Mouse (Mus musculus) 3134 (cell line): ENCODE results near the gene Grik5.

Experiments
- DNase-seq: peaks from one replicate; pipeline ENCODE4 v3.0.0-alpha.2; 2011; ENCODE audit warnings: low spot score; ENCODE audit not compliant: insufficient read length; ENCODE audit errors: extremely low read depth

The Grik5 gene

GRCm38 (mm10) chr7:24993081-24993480 is 79.1 kb downstream of the Grik5 start:
- DNase-seq, result peak; percentile 75

GRCm38 (mm10) chr7:24990478-24990877 is 81.7 kb downstream of the Grik5 start:
- DNase-seq, result no peak

GRCm38 (mm10) chr7:24987941-24988340 is 84.2 kb downstream of the Grik5 start:
- peak; percentile 64 for DNase-seq

DNA sequence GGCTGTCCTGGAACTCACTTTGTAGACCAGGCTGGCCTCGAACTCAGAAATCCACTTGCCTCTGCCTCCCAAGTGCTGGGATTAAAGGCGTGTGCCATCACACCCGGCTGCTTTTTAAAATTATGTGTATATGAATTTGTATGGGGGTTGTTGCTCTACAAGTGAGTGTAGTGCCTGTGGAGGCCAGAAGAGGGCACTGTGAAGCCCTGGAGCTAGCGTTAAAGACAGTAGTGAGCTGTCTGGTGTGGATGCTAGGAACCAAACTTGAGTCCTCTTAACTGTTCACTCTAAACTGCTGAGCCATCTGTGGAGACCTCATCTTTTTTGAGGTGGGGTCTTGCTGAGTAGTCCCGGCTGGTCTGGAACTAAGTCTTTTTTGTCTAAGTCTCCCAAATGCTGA is 86.3 kb downstream of the Grik5 start:
- DNase-seq, result no peak

- no peak for DNase-seq
Observed at GRCm38 (mm10) chr7:24984307-24984706, 87.8 kb downstream of the Grik5 start.

DNA sequence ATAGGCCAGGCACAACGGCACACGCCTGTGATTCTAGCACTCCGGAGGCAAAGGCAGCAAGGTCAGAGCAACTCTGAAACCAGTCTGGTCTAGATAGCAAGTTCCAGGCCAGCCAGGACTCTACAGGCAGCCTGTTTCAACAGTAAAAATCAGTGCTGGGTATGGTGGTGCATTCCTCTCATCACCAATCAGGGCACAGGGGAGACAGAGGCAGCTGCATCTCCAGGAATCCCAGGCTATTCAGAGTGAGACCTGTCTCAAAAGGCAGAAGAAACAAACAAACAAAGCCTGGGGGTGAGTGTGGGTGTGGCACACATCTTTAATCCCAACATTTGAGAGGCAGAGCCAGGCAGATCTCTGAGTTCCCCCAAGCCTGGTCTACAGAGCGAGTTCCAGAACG is 88.8 kb downstream of the Grik5 start:
- DNase-seq, result no peak

- DNase-seq, result no peak
Observed at GRCm38 (mm10) chr7:24980439-24980838, 91.7 kb downstream of the Grik5 start.

DNA sequence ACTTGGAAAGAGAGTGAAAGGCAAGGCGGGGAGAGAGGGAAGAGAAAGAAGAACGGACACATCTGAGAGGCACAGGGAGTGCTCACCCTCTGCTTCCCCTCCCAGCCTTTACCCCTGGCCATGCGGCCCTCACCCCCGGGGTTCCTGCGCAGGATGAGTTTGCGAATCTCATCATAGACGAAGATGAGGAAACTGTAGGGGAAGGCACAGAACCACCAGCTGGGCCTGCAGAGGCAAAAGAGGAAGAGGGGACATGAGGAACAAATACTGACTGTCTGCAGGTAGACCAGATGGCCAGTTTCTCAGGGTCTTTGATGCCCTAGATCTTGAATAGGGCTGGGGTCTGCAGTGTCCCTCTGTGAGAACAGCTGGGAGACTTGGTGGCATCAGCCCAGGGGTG is 93.4 kb downstream of the Grik5 start:
- DNase-seq, result no peak

DNA sequence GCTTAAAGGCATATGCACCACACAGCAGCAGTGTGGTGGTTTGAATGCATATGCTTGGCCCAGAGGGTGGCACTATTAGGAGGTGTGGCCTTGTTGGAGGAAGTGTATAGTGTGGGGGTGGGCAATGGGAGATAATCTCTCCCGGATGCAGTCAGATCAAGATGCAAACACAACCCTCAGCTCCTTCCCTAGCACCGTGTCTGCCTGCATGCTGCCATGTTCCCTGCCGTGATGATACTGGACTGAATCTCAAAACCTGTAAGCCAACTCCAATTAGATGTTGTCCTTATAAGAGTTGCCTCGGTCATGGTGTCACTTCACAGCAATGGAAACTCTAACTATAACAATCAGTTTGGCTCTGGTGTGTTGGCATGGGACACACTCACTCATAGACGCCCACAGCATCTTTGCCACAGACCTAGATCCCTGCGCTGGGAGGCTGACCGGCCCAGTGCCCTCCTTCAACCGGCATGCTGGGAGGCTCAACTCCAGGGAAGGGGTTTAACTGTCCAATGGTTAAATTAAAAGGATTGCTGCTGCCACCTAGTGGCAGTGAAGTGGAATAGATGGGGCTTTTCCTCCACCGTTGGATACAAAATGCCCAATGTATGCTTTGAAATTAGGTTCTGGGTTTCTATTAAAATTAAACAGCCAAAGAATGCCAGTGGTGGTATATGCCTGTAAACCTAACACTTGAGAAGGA is 97.1 kb downstream of the Grik5 start:
- peak; percentile 39 for DNase-seq

GRCm38 (mm10) chr7:24973902-24974301 is 98.2 kb downstream of the Grik5 start:
- DNase-seq, result no peak

DNA sequence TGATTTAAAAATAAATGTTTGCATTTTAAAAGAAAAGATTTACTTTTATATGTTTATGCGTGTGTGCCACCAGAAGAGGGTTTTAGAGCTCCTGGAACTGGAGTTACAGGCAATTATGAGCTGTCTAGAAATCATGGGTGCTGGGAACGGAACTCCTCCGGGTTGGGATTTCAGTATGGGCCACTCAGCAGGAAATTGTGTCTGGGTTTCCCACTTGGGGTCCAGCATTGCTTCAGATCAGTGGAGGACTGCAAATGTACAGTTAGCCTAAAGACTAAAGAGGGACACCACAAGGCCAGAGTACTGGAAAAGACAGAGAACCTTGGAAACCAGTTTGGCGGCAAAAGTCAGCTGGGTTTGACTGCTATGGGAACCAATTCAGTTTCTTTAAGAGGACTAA is 98.9 kb downstream of the Grik5 start:
- no peak for DNase-seq

- DNase-seq, result peak; percentile 88
Observed at GRCm38 (mm10) chr7:24971972-24972893, 99.9 kb downstream of the Grik5 start, which contains the start of gene Rabac1. TSS of gene Rabac1 (minus strand) at chr7:24972754.

DNA sequence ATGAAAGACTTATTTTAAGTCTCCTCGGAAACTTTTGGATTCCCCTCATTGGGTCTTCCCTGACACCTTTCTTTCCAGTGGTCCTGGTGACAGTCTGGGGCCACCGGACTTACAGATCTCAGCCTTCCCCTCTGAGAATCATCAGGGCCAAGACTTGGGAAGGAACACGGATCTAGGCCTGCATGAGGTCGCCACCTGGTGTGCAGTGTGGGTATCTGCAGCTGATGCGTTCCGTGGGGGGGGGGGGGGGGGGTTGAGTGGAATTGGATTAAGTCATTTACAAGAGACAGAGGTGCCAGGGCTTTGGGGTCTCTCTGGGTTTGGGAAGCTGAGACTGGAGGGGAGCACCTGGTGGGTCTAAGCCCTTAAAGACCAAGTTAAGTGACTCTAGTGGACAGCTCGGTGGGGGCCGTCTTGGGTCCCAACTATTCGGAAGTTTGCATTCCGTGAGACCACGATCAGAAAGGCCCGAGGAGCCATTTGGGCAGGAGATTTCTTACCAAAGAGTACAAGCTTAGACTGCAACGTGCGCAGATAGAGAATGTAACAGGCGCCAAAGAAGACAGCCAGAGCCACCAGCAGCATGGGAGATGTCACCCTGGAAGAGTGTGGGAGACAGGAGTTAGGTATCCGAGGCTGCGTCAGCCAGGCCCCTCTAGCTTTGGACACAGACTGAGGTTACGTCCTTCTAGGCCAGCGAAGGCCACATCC is 100.7 kb downstream of the Grik5 start:
- peak; percentile 49 for DNase-seq

- DNase-seq, result no peak
Observed at GRCm38 (mm10) chr7:24970341-24970740, 101.8 kb downstream of the Grik5 start.

DNA sequence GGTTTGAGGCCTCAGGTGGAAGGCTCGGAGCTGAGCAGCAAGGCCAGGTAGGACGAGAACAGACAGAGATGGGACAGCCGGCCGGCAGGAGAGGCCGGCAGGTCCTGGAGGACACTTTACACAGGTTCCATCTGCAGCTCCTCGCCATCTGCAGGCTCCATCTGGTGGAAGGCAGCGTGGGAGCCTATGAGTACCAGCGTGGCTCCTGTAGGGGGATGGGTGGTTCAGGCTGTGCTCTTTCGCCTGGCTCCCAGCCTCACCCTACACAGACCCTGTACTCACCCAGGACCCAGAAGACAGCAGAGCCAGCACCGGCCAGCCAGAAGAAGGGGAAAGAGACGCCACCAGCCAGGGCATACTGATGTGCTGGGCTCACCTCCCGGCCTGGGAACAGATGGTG is 102.3 kb downstream of the Grik5 start:
- DNase-seq, result no peak

DNA sequence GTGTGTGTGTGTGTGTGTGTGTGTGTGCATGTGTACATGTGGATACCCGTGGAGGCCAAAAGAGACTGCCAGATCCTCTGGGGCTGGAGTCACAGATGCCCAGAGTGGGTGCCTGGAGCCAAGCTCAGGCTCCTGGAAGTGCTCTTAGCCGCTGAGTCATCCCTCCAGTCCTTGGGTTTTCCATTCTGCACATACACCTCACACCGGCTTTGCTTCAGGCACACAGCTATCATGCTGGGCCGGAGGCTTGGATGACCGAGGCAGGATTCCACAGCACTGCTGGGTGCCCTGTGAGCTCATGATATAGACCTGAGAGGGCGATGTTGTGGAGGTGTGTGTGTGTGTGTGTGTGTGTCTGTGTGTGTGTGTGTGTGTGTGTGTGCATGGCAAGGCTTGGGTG is 103.7 kb downstream of the Grik5 start:
- no peak for DNase-seq

DNA sequence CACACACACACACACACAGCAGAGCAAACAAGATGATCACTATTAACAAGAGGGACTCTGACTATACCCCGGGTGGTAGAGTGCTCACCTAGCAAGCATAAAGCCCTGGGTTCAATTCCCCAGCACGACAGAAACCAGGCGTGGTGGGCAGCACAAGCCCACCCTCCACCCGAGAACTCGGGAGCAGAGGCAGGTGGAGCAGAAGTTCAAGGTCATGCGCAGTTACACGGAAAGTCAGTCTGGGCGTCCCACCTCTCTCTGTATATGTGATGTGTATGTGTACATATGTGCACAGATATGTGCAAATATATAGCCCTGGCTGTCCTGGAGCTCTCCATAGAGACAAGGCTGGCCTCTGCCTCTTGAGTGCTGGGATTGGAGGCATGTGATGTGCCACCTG is 104.2 kb downstream of the Grik5 start:
- no peak for DNase-seq

DNA sequence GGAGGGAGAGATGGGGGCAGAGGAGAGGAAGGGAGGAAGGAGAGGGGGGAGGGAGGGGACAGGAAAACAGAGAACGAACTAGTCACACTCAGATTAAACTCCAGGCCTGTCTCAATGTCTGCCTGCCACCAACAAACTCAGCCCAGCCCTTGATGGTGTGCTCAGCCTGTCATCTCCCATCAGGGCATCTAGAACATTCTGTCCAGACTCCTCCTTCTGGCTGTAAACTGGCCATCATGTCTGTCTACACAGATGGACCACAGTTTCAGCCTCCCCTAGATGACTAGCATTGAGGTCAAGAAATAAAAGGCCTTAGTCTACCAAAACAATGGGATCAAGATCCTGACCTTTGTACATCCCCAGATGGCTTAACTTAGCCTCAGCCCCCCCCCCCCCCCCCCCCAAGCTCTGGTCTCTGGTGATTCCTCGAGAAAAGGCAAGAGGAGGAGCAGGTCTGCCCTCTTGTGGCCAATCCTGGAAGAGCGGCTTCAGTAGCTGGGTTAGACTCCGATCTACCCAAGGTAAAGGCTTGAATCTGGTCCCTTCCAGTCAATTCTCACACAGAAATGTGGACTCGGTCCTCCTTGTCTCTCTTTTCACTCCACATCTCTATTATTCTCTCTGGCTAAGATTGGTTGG is 107.1 kb downstream of the Grik5 start:
- no peak for DNase-seq

GRCm38 (mm10) chr7:24964288-24964687 is 107.9 kb downstream of the Grik5 start:
- DNase-seq, result no peak
